Mouse (Mus musculus): Measurements from ENCODE around the gene Adam12. TPM values are rescaled to one million over a fixed set of nuclear protein-coding genes. Genes with fewer than 3 reads are reported as not detected.

The Adam12 gene
- polyA plus RNA-seq, 1 experiment from 2014 or later: 2.8 TPM

- Histone ChIP-seq H3K27me3 (ENCODE audit: insufficient read depth, low read length) (no peaks in the 10 kb centered on the region), H3K4me3 (replicated peaks; ENCODE audit: low read depth, low read length) (no peak overlapping the region), H3K4me1 (replicated peaks; ENCODE audit: insufficient read depth, low read length) (no peaks in the 10 kb centered on the region), H3K9me3 (replicated peaks; ENCODE audit: low read length) (no peaks in the 10 kb centered on the region), H3K9ac (ENCODE audit: low read depth, low read length) (no peak overlapping the region), H3K27ac (no peak overlapping the region), H3K4me2 (ENCODE audit: low read length) (no peak overlapping the region), H3K36me3 (ENCODE audit: insufficient read depth, low read length) (no peaks in the 10 kb centered on the region)
- 17% methylated on average over 2 of the region's 2 CpGs for WGBS
- DNase-seq (ENCODE audit: low spot score) (no peak), ATAC-seq (replicated peaks; ENCODE audit: low FRiP score, low read depth) (no peak)
- no peak for TF ChIP-seq CTCF (IDR thresholded peaks at IDR 0.05; ENCODE audit: low read depth)
Observed at GRCm38 (mm10) chr7:134052486-134052885, 179.5 kb downstream of the Adam12 start.

GRCm38 (mm10) chr7:134050371-134050770 lies 181.6 kb downstream of the Adam12 start:
- Histone ChIP-seq H3K27me3 (ENCODE audit: insufficient read depth, low read length) (no peaks in the 10 kb centered on the region), H3K27ac (no peak overlapping the region), H3K36me3 (ENCODE audit: insufficient read depth, low read length) (no peaks in the 10 kb centered on the region), H3K4me3 (replicated peaks; ENCODE audit: low read depth, low read length) (no peak overlapping the region), H3K4me2 (ENCODE audit: low read length) (no peak overlapping the region), H3K9ac (ENCODE audit: low read depth, low read length) (no peak overlapping the region), H3K9me3 (replicated peaks; ENCODE audit: low read length) (no peaks in the 10 kb centered on the region), H3K4me1 (replicated peaks; ENCODE audit: insufficient read depth, low read length) (no peaks in the 10 kb centered on the region)
- ATAC-seq (replicated peaks; ENCODE audit: low FRiP score, low read depth) (no peak), DNase-seq (ENCODE audit: low spot score) (no peak)
- WGBS: 59% methylated on average over 1 of the region's 1 CpGs
- TF ChIP-seq CTCF (IDR thresholded peaks at IDR 0.05; ENCODE audit: low read depth): no peak

GRCm38 (mm10) chr7:134046376-134046775 lies 185.6 kb downstream of the Adam12 start:
- Histone ChIP-seq H3K27ac (no peak overlapping the region), H3K4me3 (replicated peaks; ENCODE audit: low read depth, low read length) (no peak overlapping the region), H3K9ac (ENCODE audit: low read depth, low read length) (no peak overlapping the region), H3K4me1 (replicated peaks; ENCODE audit: insufficient read depth, low read length) (no peaks in the 10 kb centered on the region), H3K9me3 (replicated peaks; ENCODE audit: low read length) (no peaks in the 10 kb centered on the region), H3K27me3 (ENCODE audit: insufficient read depth, low read length) (no peaks in the 10 kb centered on the region), H3K4me2 (ENCODE audit: low read length) (no peak overlapping the region), H3K36me3 (ENCODE audit: insufficient read depth, low read length) (no peaks in the 10 kb centered on the region)
- DNase-seq (ENCODE audit: low spot score) (no peak), ATAC-seq (replicated peaks; ENCODE audit: low FRiP score, low read depth) (no peak)
- WGBS: 61% methylated on average over 3 of the region's 3 CpGs
- TF ChIP-seq CTCF (IDR thresholded peaks at IDR 0.05; ENCODE audit: low read depth): no peak

DNA sequence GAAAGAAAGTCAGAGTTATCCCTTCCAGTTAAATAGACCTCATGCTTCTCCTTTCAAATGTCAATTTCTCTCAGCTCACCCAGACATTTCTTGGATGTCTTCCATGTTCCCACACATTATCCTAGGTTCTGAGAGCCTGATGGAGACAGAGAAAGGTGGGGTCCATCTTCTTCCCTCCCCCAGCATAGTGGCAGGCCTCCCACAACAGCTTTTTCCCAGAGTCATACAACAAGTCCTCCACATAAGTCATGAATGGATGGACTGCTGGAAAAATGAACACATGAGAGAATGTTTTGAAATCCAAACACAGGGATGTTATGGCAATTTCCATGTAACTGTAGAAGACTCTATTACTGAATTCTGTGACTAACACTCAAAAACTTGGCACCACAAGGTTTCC lies 188.4 kb downstream of the Adam12 start:
- Histone ChIP-seq H3K4me2 (ENCODE audit: low read length) (no peak overlapping the region), H3K27ac (no peak overlapping the region), H3K4me1 (replicated peaks; ENCODE audit: insufficient read depth, low read length) (no peaks in the 10 kb centered on the region), H3K4me3 (replicated peaks; ENCODE audit: low read depth, low read length) (no peak overlapping the region), H3K9ac (ENCODE audit: low read depth, low read length) (no peak overlapping the region), H3K27me3 (ENCODE audit: insufficient read depth, low read length) (no peaks in the 10 kb centered on the region), H3K9me3 (replicated peaks; ENCODE audit: low read length) (no peaks in the 10 kb centered on the region), H3K36me3 (ENCODE audit: insufficient read depth, low read length) (no peaks in the 10 kb centered on the region)
- DNase-seq (ENCODE audit: low spot score) (no peak), ATAC-seq (replicated peaks; ENCODE audit: low FRiP score, low read depth) (no peak)
- no peak for TF ChIP-seq CTCF (IDR thresholded peaks at IDR 0.05; ENCODE audit: low read depth)

DNA sequence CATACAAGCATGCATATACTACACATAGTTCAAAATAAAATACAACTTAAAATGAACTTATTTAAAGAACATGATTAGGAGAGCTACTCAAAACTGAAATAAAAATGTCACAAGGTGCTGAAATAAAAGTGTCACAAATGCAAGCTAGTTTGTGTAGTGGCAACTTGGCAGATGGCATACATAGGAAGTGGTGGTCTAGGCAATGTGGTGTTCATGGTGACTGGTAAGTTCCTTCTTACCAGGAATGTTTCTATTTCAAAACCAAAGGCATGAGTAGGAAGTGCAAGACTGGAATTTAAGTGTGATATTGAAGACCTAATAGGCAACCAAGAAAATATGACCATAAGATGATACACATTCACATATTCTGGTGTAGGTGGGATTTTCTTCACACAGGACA lies 189.3 kb downstream of the Adam12 start:
- Histone ChIP-seq H3K27ac (no peak overlapping the region), H3K4me2 (ENCODE audit: low read length) (no peak overlapping the region), H3K27me3 (ENCODE audit: insufficient read depth, low read length) (no peaks in the 10 kb centered on the region), H3K4me1 (replicated peaks; ENCODE audit: insufficient read depth, low read length) (no peaks in the 10 kb centered on the region), H3K36me3 (ENCODE audit: insufficient read depth, low read length) (no peaks in the 10 kb centered on the region), H3K9me3 (replicated peaks; ENCODE audit: low read length) (no peaks in the 10 kb centered on the region), H3K4me3 (replicated peaks; ENCODE audit: low read depth, low read length) (no peak overlapping the region), H3K9ac (ENCODE audit: low read depth, low read length) (no peak overlapping the region)
- no peak for TF ChIP-seq CTCF (IDR thresholded peaks at IDR 0.05; ENCODE audit: low read depth)
- no peak for ATAC-seq (replicated peaks; ENCODE audit: low FRiP score, low read depth)
- DNase-seq (ENCODE audit: low spot score): no peak

- 95% methylated on average over 2 of the region's 2 CpGs for WGBS
- no peak for DNase-seq (ENCODE audit: low spot score)
- no peaks in the 10 kb centered on the region for H3K9me3 ChIP-seq (replicated peaks; ENCODE audit: low read length)
- H3K36me3 ChIP-seq (ENCODE audit: insufficient read depth, low read length): no peaks in the 10 kb centered on the region
- H3K27me3 ChIP-seq (ENCODE audit: insufficient read depth, low read length): no peaks in the 10 kb centered on the region
- H3K9ac ChIP-seq (ENCODE audit: low read depth, low read length): no peak overlapping the region
- no peak overlapping the region for H3K27ac ChIP-seq
- no peak for ATAC-seq (replicated peaks; ENCODE audit: low FRiP score, low read depth)
- H3K4me2 ChIP-seq (ENCODE audit: low read length): no peak overlapping the region
- H3K4me3 ChIP-seq (replicated peaks; ENCODE audit: low read depth, low read length): no peak overlapping the region
- H3K4me1 ChIP-seq (replicated peaks; ENCODE audit: insufficient read depth, low read length): no peaks in the 10 kb centered on the region
- TF ChIP-seq CTCF (IDR thresholded peaks at IDR 0.05; ENCODE audit: low read depth): no peak
Observed at GRCm38 (mm10) chr7:134033939-134034338, 198.0 kb downstream of the Adam12 start.

DNA sequence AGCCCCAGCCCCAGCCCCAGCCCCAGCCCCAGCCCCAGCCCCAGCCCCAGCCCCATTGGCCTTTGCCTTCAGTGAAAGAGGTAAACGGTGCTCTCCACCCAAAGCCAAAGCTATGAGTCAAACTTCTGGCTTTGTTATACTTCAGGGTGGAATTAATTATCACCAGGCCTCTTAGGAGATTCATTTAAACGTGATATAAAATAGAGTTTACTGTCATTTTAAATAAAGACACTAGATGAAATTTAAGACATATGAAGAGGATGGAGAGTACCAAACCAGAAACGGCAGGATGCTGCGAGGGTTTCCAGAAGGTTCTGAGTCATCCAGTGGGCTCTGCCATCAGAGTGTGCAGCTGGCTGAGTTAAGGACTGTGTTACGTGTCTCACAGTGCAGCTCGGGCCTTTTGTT lies 199.0 kb downstream of the Adam12 start:
- 14% methylated on average over 6 of the region's 6 CpGs for WGBS
- no peak for DNase-seq (ENCODE audit: low spot score)

More for the DNA sequence above, 199.0 kb downstream of the Adam12 start:
- Histone ChIP-seq H3K4me2 (ENCODE audit: low read length) (no peak overlapping the region), H3K27me3 (ENCODE audit: insufficient read depth, low read length) (no peaks in the 10 kb centered on the region), H3K4me3 (replicated peaks; ENCODE audit: low read depth, low read length) (no peak overlapping the region), H3K27ac (no peak overlapping the region), H3K9ac (ENCODE audit: low read depth, low read length) (no peak overlapping the region), H3K9me3 (replicated peaks; ENCODE audit: low read length) (no peaks in the 10 kb centered on the region), H3K4me1 (replicated peaks; ENCODE audit: insufficient read depth, low read length) (no peaks in the 10 kb centered on the region), H3K36me3 (ENCODE audit: insufficient read depth, low read length) (no peaks in the 10 kb centered on the region)
- no peak for TF ChIP-seq CTCF (IDR thresholded peaks at IDR 0.05; ENCODE audit: low read depth)
- ATAC-seq (replicated peaks; ENCODE audit: low FRiP score, low read depth): no peak

Measured in kidney, postnatal 0 days (tissue).